Mouse (Mus musculus) myocyte (in vitro differentiated cells): ENCODE data around the gene Sec31b.

Experiments used
- E2F4 ChIP-seq: IDR thresholded peaks from one replicate; pipeline ENCODE4 v1.6.1; 2011; ENCODE audit warnings: mild to moderate bottlenecking, control low read depth, moderate library complexity; ENCODE audit not compliant: insufficient read depth
- MAX ChIP-seq: IDR thresholded peaks from one replicate; pipeline ENCODE4 v1.6.1; 2011; ENCODE audit warnings: low read depth, mild to moderate bottlenecking, control low read depth
- POLR2A ChIP-seq: IDR thresholded peaks from one replicate; pipeline ENCODE4 v1.6.1; 2011; ENCODE audit warnings: low read depth, mild to moderate bottlenecking, control low read depth, moderate library complexity; ENCODE audit not compliant: insufficient read length
- POLR2AphosphoS2 ChIP-seq: IDR thresholded peaks from one replicate; pipeline ENCODE4 v1.6.1; 2011; ENCODE audit warnings: low read depth, control low read depth; ENCODE audit not compliant: insufficient read length

- no peak for TF ChIP-seq E2F4
- TF ChIP-seq POLR2A = no peak
- no peak for TF ChIP-seq POLR2AphosphoS2
- no peak for TF ChIP-seq MAX
Observed at GRCm38 (mm10) chr19:44496941-44497340, 48.7 kb downstream of the Sec31b start.
